Mouse (Mus musculus) monocyte, adult 2 months (primary cell): ENCODE data around the gene D6Ertd527e.
"Not testable (repeated sequence)": the region's sequence is repeated elsewhere in the genome, so short reads cannot be mapped to it uniquely, and the experiment has no call there.

Experiments
- DNase-seq, 2 experiments: peaks; one replicate each; pipeline ENCODE4 v3.0.0; 2022; ENCODE audit warnings: low spot score in 2 of 2, low read depth in 1 of 2

The D6Ertd527e gene

DNA sequence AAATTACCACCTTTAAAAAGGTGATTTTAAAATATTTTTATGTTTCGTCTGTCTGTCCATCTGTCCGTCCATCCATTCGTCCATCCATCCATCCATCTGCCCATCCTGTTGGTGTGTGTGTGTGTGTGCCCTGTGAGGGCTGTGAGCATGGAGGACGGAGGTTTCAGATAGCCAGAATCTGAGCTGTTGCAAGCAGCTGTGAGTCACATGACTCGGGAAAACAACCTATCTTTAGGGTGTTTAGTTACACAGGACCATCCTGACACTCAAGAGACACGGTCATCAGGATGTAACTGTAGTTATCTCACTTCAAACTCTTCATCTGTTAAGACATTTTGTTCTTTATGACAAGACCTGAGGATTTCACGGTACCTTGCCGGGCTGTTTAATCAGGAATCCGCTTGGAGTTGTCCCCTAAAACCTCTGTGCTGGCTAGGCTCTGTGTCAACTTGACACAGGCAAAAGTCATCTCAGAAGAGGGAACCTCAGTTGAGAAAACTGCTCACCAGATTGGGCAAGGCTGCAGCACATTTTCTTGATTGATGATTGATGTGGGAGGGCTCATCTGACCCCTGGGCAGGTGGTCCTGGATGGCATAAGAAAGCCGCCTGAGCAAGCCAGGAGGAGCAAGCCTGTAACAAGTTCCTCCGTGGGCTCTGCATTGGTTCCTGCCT lies at the start of gene D6Ertd527e:
D6Ertd527e (plus strand) TSS at position 624 of the 674 bp plus-strand sequence.
- DNase-seq, result no peak

DNA sequence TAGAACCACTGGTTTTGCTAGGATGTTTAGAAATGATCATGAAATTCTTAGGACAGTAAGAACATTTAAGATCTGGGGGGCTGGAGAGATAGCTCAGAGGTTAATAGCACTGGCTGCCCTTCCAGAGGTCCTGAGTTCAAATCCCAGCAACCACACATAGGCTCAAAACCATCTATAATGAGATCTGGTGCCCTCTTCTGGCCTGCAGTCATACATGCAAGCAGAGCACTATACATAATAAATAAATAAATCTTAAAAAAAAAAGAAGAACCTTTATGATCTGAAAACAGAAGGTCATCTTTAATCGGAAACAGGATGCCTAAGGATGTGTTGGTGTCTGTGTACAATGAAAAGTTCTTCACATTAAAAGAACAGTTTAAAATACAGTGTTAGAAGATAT lies 44.8 kb upstream of the D6Ertd527e start:
- DNase-seq, result no peak

- no peak for DNase-seq
These were observed 41.0 kb upstream of the D6Ertd527e start for GRCm38 (mm10) chr6:87063586-87063985.

DNA sequence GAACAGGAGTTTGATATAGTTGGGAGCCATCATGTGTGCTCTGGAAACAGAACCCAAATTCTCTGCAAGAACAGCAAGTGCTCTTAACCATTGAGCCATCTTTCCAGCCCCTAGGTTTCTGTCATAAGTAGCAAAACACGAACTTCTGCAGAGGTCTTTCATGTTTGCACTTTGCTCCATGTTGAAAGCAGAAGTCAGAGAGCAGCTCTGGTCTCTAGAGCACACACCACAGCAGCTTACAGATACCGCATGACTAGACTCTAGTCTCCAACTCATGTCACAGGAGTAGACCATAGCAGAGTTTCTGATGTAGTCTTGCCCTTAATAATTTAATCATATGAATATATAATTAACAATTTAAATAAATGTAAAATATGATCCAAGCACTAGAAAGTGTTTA lies 36.3 kb upstream of the D6Ertd527e start:
- DNase-seq, result no peak

GRCm38 (mm10) chr6:87069195-87069900 lies 35.2 kb upstream of the D6Ertd527e start:
- DNase-seq, result peak in 1 of 2 experiments; percentile 49

DNA sequence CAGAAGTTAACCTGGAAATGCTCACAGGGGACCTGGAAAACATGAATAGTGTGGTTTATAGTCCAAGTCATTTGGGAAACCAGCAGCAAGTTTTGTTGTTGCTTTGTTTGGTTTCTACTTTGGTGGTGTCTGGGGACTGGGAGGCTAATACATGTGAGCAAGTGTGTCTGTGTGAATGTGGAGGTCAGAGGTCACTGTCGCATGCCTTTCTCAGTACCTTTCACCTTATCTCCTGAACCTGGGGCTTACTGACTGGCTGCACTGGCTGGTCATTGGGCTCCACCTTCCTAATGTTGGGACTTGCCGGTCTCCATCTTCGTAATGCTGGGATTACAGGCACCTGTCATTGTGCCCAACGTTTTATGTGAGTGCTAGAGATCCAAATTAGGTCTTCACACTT lies 33.9 kb upstream of the D6Ertd527e start:
- no peak for DNase-seq

DNA sequence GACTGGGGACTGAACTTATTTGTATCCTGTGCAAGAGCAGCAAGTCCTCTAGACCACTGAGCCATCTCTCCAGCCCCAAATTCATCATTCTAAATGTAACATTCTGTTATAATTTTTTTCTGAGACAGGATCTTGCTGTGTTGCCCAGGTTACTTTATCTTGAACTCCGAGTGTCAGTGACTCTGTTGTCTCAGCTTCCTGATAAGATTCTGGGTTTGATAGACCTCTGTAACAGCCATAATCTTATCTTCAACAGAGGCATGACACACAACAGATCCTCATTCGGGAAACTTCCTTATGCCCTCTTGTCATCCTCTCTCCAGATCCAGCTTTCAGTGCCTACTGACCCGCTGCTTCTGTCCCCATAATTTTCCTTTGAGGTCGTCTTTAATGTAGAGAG lies 31.8 kb upstream of the D6Ertd527e start:
- DNase-seq, result no peak

GRCm38 (mm10) chr6:87075092-87075685 lies 29.4 kb upstream of the D6Ertd527e start:
- DNase-seq, result peak in 1 of 2 experiments; percentile 28

GRCm38 (mm10) chr6:87079457-87079856 lies 25.1 kb upstream of the D6Ertd527e start:
- DNase-seq, result no peak

- DNase-seq, result no peak
These were observed 19.5 kb upstream of the D6Ertd527e start for GRCm38 (mm10) chr6:87085026-87085425.

DNA sequence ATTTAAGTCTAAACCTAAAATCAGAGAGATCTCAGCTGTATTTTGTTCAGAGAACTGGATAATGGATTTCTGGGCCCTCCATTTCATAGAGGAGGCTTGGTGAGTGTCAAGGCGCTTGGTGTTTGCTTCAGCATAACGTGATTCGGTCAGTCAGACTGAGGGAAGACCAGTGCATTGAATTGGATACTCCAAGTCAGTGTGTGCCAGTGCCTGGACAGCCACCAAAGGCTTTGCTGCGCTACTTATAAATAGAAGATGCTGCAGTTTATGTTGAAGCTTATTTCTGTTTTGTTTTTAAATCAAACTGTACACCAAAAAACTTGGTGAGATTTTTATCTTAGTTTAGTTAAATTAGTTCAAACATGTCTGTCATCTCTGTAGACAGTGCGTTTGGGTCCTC lies 16.2 kb upstream of the D6Ertd527e start:
- DNase-seq, result no peak

DNA sequence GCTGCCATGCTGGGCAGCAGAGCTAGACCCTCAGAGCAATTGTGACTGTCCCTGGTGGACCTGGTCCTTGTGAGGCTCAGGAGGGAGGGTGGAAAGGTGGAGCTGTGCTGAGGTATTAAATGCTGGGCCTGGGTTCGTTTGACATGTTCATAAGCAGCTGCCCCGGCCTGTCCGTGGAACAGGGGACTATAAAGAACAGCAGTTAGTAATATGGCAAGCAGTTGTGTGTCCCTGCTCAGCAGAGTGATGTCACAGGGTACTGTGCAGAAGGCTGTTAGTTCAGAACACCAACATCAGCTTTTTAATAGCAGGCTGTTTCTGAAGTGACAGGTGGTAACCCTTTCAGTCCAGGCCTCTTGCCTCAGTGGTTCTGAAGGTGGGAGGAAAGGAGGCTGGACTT lies 13.7 kb upstream of the D6Ertd527e start:
- DNase-seq, result no peak

DNA sequence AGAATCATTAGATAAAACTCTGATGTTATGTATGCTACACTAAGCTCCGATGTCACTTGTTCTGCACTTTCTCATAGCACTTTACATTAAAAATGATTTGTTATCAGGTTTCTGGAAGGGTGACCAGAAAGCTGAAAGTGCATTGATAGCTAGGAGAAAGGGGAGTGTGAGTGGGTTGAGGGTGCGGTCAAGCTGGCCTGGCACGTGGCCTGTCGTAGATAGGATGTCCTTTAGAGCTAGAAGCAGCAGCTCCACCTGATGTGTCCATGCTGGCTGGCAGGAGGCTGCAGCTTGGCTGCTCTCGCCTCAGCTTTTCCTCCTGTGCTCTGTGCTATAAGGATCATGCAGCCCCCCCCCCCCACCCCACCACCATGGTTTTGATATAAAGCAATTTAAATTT lies 12.1 kb upstream of the D6Ertd527e start:
- no peak for DNase-seq

GRCm38 (mm10) chr6:87093631-87094030 lies 10.9 kb upstream of the D6Ertd527e start:
- DNase-seq, result not testable (repeated sequence)

DNA sequence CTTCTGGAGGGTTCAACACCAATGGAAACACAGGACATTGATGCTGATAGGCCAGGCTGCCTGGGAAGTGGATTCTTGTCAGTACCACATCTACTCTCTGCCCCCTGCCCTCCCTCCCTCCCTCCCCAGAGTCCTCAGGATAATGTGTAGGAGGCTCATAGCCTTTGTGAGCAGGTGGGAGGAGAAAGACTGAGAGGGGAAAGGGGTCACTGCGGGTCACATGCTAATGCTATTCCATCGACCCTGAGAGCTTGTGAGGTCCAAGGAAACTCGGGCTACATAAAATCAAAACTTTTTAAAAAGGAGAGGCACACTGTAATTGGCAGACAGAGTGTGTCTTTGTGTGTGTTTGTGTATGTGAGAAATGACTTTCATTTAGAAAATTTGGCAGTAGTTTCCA lies 5.3 kb upstream of the D6Ertd527e start:
- DNase-seq, result no peak

GRCm38 (mm10) chr6:87099671-87100296 lies 4.8 kb upstream of the D6Ertd527e start:
- no peak for DNase-seq

DNA sequence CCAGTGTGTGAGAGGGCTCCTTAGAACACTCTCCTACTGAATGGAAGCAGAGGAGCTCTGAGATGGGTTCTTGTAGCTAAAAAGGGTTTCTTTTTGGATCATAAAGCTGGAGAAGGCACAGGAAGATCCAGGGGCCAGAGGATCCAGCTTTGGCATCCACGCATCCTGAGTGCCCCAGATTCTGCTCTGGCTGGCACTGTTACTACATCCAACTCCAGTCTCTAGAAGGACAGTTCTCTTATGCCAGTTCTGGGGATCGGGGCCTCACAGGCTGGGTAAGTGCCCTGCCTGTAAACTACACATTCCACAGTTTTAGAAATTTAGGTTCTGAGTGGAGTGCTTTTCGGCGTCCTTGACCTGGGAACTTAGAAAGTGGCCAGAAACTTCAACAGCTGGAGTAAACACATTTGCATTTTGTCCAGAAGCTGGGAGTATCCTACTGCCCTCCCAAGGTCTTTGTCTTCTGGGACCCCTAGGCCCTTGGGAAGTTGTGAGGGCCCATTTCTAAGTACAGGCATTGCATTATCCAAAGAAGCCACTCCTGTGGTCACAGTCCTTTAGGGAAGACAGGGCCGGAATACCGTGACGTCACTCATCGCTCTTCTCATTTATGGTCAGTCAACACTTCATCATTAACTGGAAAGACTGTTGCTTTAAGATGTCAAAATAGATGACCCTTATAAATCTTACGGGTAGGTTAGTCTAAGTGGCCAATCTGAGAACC lies 4.1 kb upstream of the D6Ertd527e start:
- DNase-seq, result no peak

DNA sequence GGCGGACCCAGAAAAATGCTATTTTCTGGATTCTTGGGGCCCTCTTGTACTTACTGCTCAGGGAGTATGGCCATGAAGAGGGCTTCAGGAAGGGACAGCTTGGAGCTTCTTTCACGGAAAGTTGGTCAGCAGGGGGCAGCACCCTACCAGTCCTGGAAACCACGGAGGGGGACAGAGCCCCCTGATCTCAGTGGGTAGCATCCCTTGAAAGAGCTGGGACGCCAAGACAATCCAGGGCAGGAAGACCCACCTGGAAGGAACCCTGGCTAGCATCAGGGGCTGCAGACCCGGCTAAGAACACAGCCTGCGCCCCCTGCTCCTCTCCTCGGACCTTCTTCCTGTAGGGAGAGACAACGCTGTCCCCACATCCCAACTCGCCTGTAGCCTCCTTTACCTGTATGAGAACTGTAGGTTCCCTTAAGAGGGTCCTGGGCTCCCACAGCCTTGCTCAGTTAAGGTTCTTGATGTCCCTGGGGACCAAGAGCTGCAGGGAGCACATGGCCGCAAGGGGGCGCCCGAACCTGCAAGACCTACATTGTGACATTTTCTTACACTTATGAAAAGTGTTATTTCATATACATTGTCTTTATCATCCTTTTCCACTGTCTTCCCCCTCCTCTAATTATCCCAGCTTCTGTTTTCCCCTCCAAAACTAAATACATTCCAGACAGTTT lies 3.1 kb upstream of the D6Ertd527e start:
- peak; percentile 26 to 71 for DNase-seq

DNA sequence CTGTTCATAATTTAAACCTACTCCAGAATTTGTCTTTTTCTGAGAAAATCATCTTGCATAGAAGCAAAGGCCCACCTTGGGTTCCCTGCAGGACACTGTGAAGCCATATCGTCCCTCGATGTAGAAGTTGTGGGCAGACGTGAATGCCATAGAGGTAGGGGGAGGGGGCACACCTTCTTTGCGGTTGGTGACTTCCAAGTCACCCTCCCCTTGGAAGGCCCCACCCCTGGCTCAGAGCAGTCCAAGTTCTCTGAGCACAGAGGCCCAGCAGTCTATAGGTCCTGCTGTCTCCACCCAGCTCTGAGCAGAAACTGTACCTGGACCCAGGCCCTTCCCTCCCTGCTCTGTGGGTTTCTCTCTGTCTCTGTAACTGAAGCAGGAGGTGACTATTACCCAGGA lies 2.6 kb upstream of the D6Ertd527e start:
- no peak for DNase-seq

DNA sequence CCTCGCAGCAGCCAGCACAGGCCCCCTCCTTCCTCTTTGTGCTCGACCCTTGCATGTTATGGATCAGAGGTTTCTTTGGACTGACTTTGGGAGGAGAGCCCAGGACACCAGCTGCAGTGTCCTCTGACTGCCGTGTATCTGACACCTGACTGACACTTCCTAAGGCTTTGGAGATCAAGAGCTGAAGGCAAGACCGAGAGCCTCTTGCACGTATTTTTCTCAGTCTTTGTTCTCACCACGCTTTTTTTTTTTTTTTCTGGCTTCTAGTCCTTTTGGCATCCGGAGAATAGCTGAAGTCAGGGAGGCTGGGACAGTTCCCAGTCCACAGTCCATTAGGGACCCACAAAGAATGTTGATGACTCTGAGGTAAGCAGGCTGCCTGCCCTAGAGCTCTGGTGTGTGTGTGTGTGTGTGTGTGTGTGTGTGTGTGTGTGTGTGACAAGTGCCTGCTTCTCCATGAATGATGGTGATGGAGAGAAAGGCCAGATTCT lies 2.1 kb upstream of the D6Ertd527e start:
- no peak for DNase-seq

- no peak for DNase-seq
These were observed 1.2 kb upstream of the D6Ertd527e start for GRCm38 (mm10) chr6:87103314-87103713.
